ENCODE assay signal across 15 mouse cellular contexts in the genomic region with DNA sequence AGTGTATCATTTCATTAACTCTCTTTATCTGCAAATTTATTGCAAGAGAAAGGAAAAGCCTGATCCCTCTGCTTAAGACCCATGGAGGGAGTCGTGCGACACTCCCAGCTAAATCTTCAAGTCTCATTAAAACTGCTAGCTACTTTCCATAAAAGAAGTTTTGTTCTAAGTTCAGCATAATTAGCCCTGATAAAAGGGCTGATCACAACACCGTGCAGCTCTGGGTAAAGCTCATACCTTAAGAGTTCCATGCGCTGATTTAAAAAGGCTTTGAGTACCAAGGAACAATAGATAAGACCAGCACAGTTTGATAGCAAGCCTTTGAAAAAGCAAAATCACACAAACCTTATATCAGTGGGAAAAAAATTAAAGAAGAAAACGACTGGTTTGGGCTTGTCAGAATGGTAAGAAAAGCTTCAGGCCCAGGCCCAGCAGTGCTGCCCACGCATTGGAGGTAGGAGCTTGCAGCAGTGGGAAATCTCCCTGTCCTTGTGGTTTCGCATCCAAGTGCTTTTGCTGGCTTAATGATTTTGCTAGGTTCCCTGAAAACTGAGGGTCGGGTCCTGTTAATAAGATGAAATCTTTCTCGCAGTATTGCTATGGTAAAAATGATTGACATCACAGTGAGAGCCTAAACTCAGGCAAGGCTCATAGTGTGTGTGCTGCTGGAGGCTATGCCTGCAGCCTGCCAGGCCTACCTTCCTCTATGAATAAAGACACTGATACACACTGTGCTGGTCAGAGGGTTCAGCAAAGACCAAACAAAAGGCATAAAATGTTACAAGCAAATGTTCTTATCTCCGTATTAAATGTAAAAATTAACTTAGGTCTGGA.
A peak's percentile ranks its signal among the peaks of the same experiment; 100 is the strongest.
DNase-seq lines count a peak whose midpoint lies in the region; ATAC-seq lines count a peak whose summit lies in the region.
"Had no signal": no experiment of that assay in that cellular context is flagged by ENCODE, and none has a peak within 500 bp of the region (broad histone marks: within the 10 kb centered on the region; RNA-seq: fewer than 3 reads in every experiment).

No protein-coding gene starts in this region.

- no peak overlapping the region for H3K4me2 ChIP-seq in midbrain, embryonic 11.5 days
- no peak overlapping the region for H3K4me2 ChIP-seq in midbrain, embryonic 12.5 days (replicated peaks)
- H3K4me2 ChIP-seq: liver, embryonic 11.5 days had no signal

- 33% methylated on average over 10 of the region's 10 CpGs for WGBS in midbrain, embryonic 11.5 days
- 38% methylated on average over 10 of the region's 10 CpGs for WGBS in midbrain, embryonic 10.5 days
- 22% methylated on average over 10 of the region's 10 CpGs for WGBS in midbrain, embryonic 12.5 days

- no peaks in the 10 kb centered on the region for H3K36me3 ChIP-seq in midbrain, embryonic 11.5 days (ENCODE audit: control insufficient read depth, insufficient read depth, low read length)
- no peaks in the 10 kb centered on the region for H3K36me3 ChIP-seq in midbrain, embryonic 10.5 days
- no peaks in the 10 kb centered on the region for H3K36me3 ChIP-seq in midbrain, embryonic 12.5 days

- H3K27ac ChIP-seq in midbrain, embryonic 11.5 days (ENCODE audit: low read depth, low read length) = no peak overlapping the region
- no peak overlapping the region for H3K27ac ChIP-seq in midbrain, embryonic 10.5 days (replicated peaks)
- no peak overlapping the region for H3K27ac ChIP-seq in midbrain, embryonic 12.5 days (replicated peaks)

- H3K27me3 ChIP-seq in midbrain, embryonic 11.5 days (ENCODE audit: control insufficient read depth, insufficient read depth, low read length) = no peaks in the 10 kb centered on the region
- H3K27me3 ChIP-seq in midbrain, embryonic 10.5 days (ENCODE audit: low read depth, poor library complexity, severe bottlenecking) = no peaks in the 10 kb centered on the region
- H3K27me3 ChIP-seq in midbrain, embryonic 12.5 days = no peaks in the 10 kb centered on the region

- no peak overlapping the region for H3K4me3 ChIP-seq in midbrain, embryonic 11.5 days (ENCODE audit: low read depth, low read length)
- H3K4me3 ChIP-seq in midbrain, embryonic 10.5 days = no peak overlapping the region
- no peak overlapping the region for H3K4me3 ChIP-seq in midbrain, embryonic 12.5 days

- peak; percentile 65 for ATAC-seq in midbrain, embryonic 11.5 days (ENCODE audit: low FRiP score)
- ATAC-seq in midbrain, embryonic 12.5 days (ENCODE audit: low FRiP score, low read depth) = peak; percentile 84

- peak; percentile 2 for DNase-seq in embryo, embryonic 11 days
- DNase-seq in embryo, embryonic 10 days (ENCODE audit: low spot score) = no peak
- DNase-seq in midbrain, embryonic 11.5 days (ENCODE audit: low spot score, missing footprints) = peak; percentile 83
- DNase-seq in midbrain, embryonic 10.5 days (ENCODE audit: low spot score) = no peak
- peak; percentile 42 for DNase-seq in testis, postnatal 10 days (ENCODE audit: low spot score)
- no peak for DNase-seq in thymus, postnatal 4 days
- DNase-seq in urinary bladder, postnatal 10 days (ENCODE audit: low spot score) = no peak
- DNase-seq: adrenal gland, adult 8-10 months; cerebellum, adult 11 months; heart, adult 18-20 months; heart, postnatal 4 days; kidney, adult 8-10 months; lung, postnatal 36 days had no signal

- no peak overlapping the region for H3K9ac ChIP-seq in midbrain, embryonic 11.5 days (ENCODE audit: low read length)
- no peak overlapping the region for H3K9ac ChIP-seq in midbrain, embryonic 12.5 days (replicated peaks)

- no peaks in the 10 kb centered on the region for H3K9me3 ChIP-seq in midbrain, embryonic 11.5 days (ENCODE audit: control insufficient read depth, low read length)
- no peaks in the 10 kb centered on the region for H3K9me3 ChIP-seq in midbrain, embryonic 10.5 days (replicated peaks)
- H3K9me3 ChIP-seq in midbrain, embryonic 12.5 days = no peaks in the 10 kb centered on the region

- 0 out of 2 replicates have a peak, but pooled peaks cover 2% of the 10 kb centered on the region for H3K4me1 ChIP-seq in midbrain, embryonic 11.5 days (ENCODE audit: control insufficient read depth, insufficient read depth, low read length)
- H3K4me1 ChIP-seq in midbrain, embryonic 10.5 days = peaks cover 7% of the 10 kb centered on the region
- peaks cover 6% of the 10 kb centered on the region; the same call in 1 of the 2 replicates for H3K4me1 ChIP-seq in midbrain, embryonic 12.5 days

Comparison
In these comparisons a context has a peak if more than half of its experiments do, and no peak if none do; other contexts are left out.
1. DNase-seq: peak in embryo, embryonic 11 days (single experiment), midbrain, embryonic 11.5 days (single experiment) and testis, postnatal 10 days (single experiment); none in embryo, embryonic 10 days (single experiment), midbrain, embryonic 10.5 days (single experiment), thymus, postnatal 4 days (single experiment) and urinary bladder, postnatal 10 days (single experiment).